Mouse (Mus musculus) CD4-positive helper T cell, adult 2 months (primary cell): Measurements from ENCODE around the gene Atp1a2.
A peak's percentile ranks its signal among the peaks of the same experiment; 100 is the strongest.
"Not testable (repeated sequence)": the region's sequence is repeated elsewhere in the genome, so short reads cannot be mapped to it uniquely, and the experiment has no call there.

Experiments used
- DNase-seq: peaks from one replicate; pipeline ENCODE4 v3.0.0-alpha.2; 2012; ENCODE audit warnings: low read depth, missing footprints, low spot score

Atp1a2 gene

GRCm38 (mm10) chr1:172273386-172273785, 24.5 kb downstream of the Atp1a2 start:
- DNase-seq: no peak

GRCm38 (mm10) chr1:172271765-172272164, 26.1 kb downstream of the Atp1a2 start:
- no peak for DNase-seq

GRCm38 (mm10) chr1:172271208-172271607, 26.7 kb downstream of the Atp1a2 start:
- DNase-seq: no peak

- DNase-seq: no peak
Measured at GRCm38 (mm10) chr1:172261477-172262078, 36.3 kb downstream of the Atp1a2 start, which contains the start of gene Igsf8. Gene Igsf8, plus strand, starts transcription at chr1:172261641.

- no peak for DNase-seq
Measured at GRCm38 (mm10) chr1:172258314-172258713, 39.5 kb downstream of the Atp1a2 start, which contains the start of gene Atp1a4. Gene Atp1a4, minus strand, starts transcription at chr1:172258414.

- DNase-seq: peak; percentile 42
Measured at GRCm38 (mm10) chr1:172247679-172248078, 50.2 kb downstream of the Atp1a2 start.

GRCm38 (mm10) chr1:172247216-172247615, 50.6 kb downstream of the Atp1a2 start:
- DNase-seq: no peak

GRCm38 (mm10) chr1:172244645-172245044, 53.2 kb downstream of the Atp1a2 start:
- DNase-seq: not testable (repeated sequence)

GRCm38 (mm10) chr1:172243547-172244205, 54.2 kb downstream of the Atp1a2 start:
- DNase-seq: no peak

GRCm38 (mm10) chr1:172242401-172242800, 55.5 kb downstream of the Atp1a2 start:
- no peak for DNase-seq

GRCm38 (mm10) chr1:172240945-172241708, 56.7 kb downstream of the Atp1a2 start:
- DNase-seq: no peak

GRCm38 (mm10) chr1:172229215-172229614, 68.6 kb downstream of the Atp1a2 start:
- no peak for DNase-seq

- no peak for DNase-seq
Measured at GRCm38 (mm10) chr1:172228209-172228608, 69.7 kb downstream of the Atp1a2 start.
